Mouse (Mus musculus): ENCODE results near the gene Trmt6. TPM values are rescaled to one million over a fixed set of nuclear protein-coding genes. Genes with fewer than 3 reads are reported as not detected.

Gene Trmt6
- polyA plus RNA-seq (2012; rRNA removed): 25.2 and 29.6 TPM in 2 replicates

GRCm38 (mm10) chr2:132815608-132816314, at the start of gene Trmt6, which contains the start of gene Mcm8:
Gene Trmt6 (minus strand): TSS chr2:132816055.
Gene Mcm8 (plus strand): TSS chr2:132816141.
- peak; percentile 86 to 91 for DNase-seq (ENCODE audit: extremely low spot score in 1 of 2, low spot score in 1 of 2)

- DNase-seq (ENCODE audit: extremely low spot score in 1 of 2, low spot score in 1 of 2): no peak
Measured at GRCm38 (mm10) chr2:132863325-132863724, 47.5 kb upstream of the Trmt6 start.

DNA sequence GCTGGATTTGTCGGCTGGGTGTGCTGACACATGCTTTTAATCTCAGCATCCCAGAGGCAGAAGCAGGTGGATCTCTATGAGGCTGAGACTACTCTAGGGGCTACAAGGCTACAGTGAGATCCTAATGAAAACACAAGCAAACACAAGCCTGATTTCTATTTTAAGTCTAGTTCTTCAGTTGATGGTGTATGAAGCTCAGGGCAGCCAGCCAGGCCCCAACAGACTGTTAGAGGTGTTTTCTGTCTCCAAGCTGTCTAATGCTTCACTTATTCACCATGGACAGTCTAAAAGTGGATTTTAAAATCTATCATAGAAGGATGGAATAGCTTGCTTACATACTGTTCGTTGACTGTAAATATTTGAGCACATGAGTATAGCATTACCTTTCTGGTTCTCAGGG, 45.6 kb upstream of the Trmt6 start:
- no peak for DNase-seq (ENCODE audit: extremely low spot score in 1 of 2, low spot score in 1 of 2)

DNA sequence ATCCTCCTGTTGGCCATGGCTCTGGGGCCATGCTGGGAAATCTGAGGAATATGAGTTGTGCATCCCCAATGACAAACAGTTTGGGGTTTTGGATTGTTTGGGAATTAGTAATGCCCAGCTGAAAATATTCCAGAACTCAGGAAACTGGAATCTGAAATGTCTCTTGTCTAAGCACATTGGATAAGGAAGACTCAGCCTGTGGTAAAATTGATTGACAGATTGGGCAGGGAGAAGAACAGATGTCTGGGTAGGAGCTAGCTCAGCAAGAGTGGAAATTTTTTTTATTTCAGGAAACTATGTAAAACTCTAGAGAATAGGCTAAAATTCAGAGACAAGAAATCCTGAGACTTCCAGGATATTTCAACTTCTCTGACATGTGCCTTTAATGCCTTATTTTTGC, 44.6 kb upstream of the Trmt6 start:
- DNase-seq (ENCODE audit: extremely low spot score in 1 of 2, low spot score in 1 of 2): no peak

GRCm38 (mm10) chr2:132856333-132856732, 40.5 kb upstream of the Trmt6 start:
- no peak for DNase-seq (ENCODE audit: extremely low spot score in 1 of 2, low spot score in 1 of 2)

DNA sequence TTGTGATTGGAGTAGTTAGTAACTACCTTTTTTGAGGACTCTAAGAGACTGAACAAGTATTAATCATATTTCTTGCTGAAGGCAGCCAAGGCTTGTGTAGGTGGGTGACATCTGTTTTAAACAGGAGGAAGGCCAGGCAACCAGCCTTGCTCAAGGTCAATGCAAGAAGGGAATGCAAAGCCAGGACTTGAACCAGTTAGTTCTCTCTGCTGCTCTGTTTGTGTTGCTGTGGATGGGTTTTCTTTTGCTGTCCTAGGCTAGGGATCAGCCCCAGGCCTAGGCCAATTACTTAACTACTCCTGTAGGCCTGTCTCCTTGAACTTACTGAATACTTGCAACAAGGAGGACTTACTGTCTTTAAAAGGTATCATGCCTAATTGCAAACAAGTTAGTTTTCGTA, 37.2 kb upstream of the Trmt6 start:
- peak in 1 of 2 experiments; percentile 15 for DNase-seq (ENCODE audit: extremely low spot score in 1 of 2, low spot score in 1 of 2)

DNA sequence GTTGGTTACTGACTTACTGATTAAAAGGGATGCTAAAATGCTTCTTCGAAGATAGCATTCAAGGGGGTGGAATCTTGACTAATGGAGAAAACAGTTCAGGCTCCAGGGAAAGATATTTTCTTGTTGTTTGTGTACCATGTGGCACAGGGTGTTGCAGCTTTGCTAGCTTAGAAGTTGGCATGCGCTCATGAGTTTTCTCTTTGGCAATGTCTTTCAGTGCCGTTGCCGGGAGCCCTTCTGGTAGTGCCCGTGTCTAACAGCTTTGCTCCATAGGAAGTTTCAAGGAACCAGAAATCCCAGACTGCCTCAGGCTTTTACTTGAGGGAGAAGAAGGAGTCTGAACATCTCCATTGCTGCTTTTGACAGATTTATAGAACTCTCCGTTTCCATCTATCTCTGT, 33.3 kb upstream of the Trmt6 start:
- peak in 1 of 2 experiments; percentile 10 for DNase-seq (ENCODE audit: extremely low spot score in 1 of 2, low spot score in 1 of 2)

- no peak for DNase-seq (ENCODE audit: extremely low spot score in 1 of 2, low spot score in 1 of 2)
Measured at GRCm38 (mm10) chr2:132848361-132848760, 32.5 kb upstream of the Trmt6 start.

DNA sequence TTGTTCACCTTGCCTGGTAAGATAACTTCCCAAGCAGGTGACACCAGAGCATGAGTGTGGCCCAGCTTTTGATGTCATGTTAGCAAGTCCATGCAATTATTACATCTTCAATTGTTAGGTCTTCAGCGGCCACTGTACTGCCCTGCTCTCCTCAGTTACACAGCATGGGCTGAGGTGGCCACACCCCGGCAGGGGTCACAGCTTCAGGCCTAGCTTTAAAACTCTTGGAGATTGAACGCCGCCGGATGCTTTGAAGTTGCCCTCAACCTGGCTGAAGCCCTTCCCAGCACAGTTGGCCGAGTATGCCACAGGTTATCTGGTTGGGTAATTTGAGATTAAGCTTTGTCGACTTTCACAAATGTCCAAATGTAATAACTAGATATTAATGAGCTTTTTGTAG, 31.7 kb upstream of the Trmt6 start:
- no peak for DNase-seq (ENCODE audit: extremely low spot score in 1 of 2, low spot score in 1 of 2)

DNA sequence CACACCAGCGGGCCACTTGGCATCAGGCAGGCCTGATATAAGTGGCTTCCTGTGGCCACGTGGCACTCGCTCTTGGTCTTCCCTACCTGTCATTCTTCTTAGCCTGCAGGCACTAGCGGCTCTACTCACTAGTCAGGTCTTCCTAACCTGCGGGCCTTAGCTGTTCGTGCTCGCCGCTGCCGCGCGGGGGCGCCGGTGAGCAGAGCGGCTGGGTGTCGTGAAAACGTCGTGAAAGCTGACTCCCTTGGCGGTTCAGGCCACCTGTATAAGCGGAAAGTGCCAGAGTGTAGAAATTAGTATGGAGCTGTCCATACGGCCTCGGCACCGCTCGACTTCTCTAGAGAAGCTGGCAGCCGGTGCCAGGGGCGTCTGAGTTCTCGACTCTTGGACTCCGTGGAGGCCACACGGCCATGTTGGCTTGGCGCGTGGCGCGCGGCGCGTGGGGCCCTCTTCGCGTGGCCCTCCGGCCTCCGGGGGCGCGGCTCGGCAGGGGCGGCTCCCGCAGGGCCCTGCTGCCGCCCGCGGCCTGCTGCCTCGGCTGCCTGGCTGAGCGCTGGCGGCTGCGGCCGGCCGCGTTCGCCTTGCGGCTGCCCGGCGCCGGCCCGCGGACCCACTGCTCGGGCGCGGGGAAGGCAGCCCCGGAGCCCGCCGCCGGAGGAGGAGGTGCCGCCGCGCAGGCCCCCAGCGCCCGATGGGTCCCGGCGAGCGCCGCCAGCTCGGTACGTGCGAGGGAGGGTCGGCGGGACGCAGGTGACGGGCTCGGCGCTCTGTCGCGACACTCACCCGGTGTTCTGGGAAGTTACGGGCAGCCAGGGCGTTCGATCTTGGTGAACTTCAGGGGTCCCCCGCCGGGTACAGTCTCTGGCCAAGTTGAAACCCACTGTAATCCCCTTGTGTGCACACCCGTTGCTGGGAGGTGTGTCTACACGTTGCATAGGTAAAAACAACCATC, 30.8 kb upstream of the Trmt6 start, which contains the start of gene Crls1:
TSS of gene Crls1 (plus strand) at position 260 of the 952 bp plus-strand sequence.
- peak; percentile 89 to 99 for DNase-seq (ENCODE audit: extremely low spot score in 1 of 2, low spot score in 1 of 2)

DNA sequence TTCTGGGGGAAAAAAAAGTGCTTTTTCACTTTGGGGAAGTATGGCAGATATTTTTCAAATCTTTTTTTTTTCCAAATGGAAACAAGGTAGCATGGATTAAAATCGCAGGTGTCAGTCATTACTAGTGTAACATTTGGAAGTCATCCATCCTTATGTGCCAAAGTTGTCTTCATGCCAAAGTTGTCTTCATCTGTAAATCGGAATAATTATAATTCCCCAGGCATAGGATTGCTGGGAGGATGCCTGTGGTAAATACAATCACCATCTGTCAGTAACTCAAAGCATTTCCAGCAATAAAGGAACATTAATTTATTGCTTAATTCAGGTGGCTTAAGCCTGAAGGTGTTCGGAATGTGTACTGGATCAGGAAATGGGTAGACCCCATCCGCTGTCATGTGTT, 25.2 kb upstream of the Trmt6 start:
- no peak for DNase-seq (ENCODE audit: extremely low spot score in 1 of 2, low spot score in 1 of 2)

GRCm38 (mm10) chr2:132802976-132803375, 12.9 kb downstream of the Trmt6 start:
- no peak for DNase-seq (ENCODE audit: extremely low spot score in 1 of 2, low spot score in 1 of 2)

DNA sequence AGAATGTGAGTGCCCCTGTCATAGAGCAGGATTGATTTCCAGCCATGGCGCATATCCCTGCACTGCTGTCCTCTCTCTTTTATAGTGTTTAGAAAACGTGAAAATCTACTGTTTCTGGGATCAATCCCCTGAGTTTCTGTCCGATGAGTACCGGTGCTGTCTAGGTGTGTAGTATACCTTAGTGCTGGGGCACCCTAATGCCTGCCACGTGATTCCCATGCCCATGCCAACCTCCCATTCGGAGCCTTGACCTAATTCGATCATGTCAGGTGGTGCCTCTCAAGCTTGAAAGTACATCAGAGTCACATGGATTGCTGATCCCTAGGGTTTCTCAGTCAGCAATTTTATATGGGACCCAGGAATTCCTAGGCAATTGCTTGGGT, 21.7 kb downstream of the Trmt6 start:
- DNase-seq (ENCODE audit: extremely low spot score in 1 of 2, low spot score in 1 of 2): no peak

GRCm38 (mm10) chr2:132793441-132794203, 22.2 kb downstream of the Trmt6 start:
- no peak for DNase-seq (ENCODE audit: extremely low spot score in 1 of 2, low spot score in 1 of 2)

DNA sequence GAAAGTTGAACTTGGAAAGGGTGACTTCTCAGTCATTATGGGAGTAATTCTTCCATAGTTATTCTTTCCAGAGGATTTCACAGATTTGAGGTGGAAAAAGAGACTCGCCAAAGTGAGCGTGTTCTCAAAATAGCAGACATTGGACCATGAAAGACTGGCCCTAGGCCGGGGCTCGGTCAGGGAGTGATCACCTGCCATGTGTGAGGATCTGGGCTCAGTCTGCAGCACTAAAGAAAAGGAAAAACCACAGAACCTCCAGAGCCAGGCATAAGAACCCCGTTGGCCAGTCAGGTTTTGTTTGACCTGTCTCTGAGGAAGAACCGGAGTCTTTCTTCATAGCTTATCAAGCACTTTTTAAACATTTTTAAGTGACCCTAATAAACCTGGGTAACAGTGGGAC, 31.8 kb downstream of the Trmt6 start:
- DNase-seq (ENCODE audit: extremely low spot score in 1 of 2, low spot score in 1 of 2): no peak

GRCm38 (mm10) chr2:132781439-132782068, 34.3 kb downstream of the Trmt6 start:
- DNase-seq (ENCODE audit: extremely low spot score in 1 of 2, low spot score in 1 of 2): peak; percentile 57 to 87

GRCm38 (mm10) chr2:132780978-132781377, 34.9 kb downstream of the Trmt6 start, which contains the start of gene Chgb:
Gene Chgb (plus strand): TSS chr2:132781278.
- DNase-seq (ENCODE audit: extremely low spot score in 1 of 2, low spot score in 1 of 2): no peak

- DNase-seq (ENCODE audit: extremely low spot score in 1 of 2, low spot score in 1 of 2): no peak
Measured at GRCm38 (mm10) chr2:132770822-132771221, 45.0 kb downstream of the Trmt6 start.

DNA sequence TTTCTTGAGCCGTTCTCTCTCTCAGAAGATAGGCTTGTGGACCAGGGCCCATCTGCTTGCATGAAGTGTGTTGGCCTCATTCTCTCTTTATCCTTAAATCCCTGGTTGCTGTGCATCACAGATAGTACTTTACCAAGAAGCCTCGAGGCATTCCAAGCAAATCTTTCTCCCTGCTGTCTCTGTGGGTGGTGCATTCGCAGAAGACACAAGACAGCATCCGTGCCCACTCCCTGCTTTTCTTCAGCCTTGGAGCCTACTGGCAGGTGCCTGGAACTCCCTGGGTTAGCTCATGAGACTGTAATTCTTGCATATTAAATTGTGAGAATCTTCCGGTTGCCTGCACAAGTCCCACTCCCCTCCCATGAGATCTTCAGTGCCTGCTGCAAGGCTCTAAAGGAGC, 57.9 kb downstream of the Trmt6 start:
- peak; percentile 83 to 84 for DNase-seq (ENCODE audit: extremely low spot score in 1 of 2, low spot score in 1 of 2)

Measured in frontal cortex, adult 2 months (tissue).